Mouse (Mus musculus) bone marrow, adult 2 months (tissue): ENCODE measurements around the gene Ifit2. TPM values are rescaled to one million over a fixed set of nuclear protein-coding genes. Genes with fewer than 3 reads are reported as not detected.

ENCODE experiments used
- H3K27ac ChIP-seq: fragments of 200-500 bp; 2 replicates; pipeline ENCODE4 v1.5.1; 2012; ENCODE audit warnings: low read depth, mild to moderate bottlenecking, control low read depth, inconsistent platforms, low read length; ENCODE audit not compliant: control insufficient read depth, poor library complexity, insufficient read depth
- H3K4me1 ChIP-seq: fragments of 200-500 bp; 2 replicates; pipeline ENCODE4 v1.6.1; 2011; ENCODE audit warnings: low read length; ENCODE audit not compliant: control insufficient read depth, insufficient read depth
- H3K4me3 ChIP-seq: fragments of 200-500 bp; replicated peaks from 2 replicates; pipeline ENCODE3; 2011; ENCODE audit warnings: mild to moderate bottlenecking, low read depth, low read length, control low read depth; ENCODE audit not compliant: control insufficient read depth
- CTCF ChIP-seq: fragments of 200-500 bp; IDR thresholded peaks from 2 replicates; pipeline ENCODE4 v1.5.1; 2011; ENCODE audit warnings: low read length, control low read depth; ENCODE audit not compliant: control insufficient read depth, insufficient read depth
- POLR2A ChIP-seq: fragments of 200-500 bp; IDR thresholded peaks from 2 replicates; pipeline ENCODE4 v1.6.1; 2011; ENCODE audit warnings: low read depth, mild to moderate bottlenecking, control low read depth, low read length, borderline replicate concordance; ENCODE audit not compliant: control insufficient read depth
- WGBS: fragments of 180-500 bp; shearing (Covaris S2); methylation state at CpG from one replicate; pipeline ENCODE4 v1.1.7; 2018; 5-methylcytosine and 5-hydroxymethylcytosine counted together
- polyA plus RNA-seq: library from polyadenylated mRNA; stranded (reverse); fragments of >200 nt; gene quantifications from 2 replicates; pipeline ENCODE4 v1.2.4, GENCODE M21; 2011; ENCODE audit warnings: low replicate concordance; ENCODE audit not compliant: missing spikeins, insufficient read depth, insufficient read length

Gene Ifit2
- polyA plus RNA-seq, 1 experiment = 3.7 TPM

GRCm38 (mm10) chr19:34623781-34624180 is 73.3 kb downstream of the Ifit2 start:
- Histone ChIP-seq H3K27ac (no peak overlapping the region), H3K4me1 (peaks cover 2% of the 10 kb centered on the region; the same call in 1 of the 2 replicates), H3K4me3 (no peak overlapping the region)
- TF ChIP-seq POLR2A (no peak), CTCF (no peak)
- WGBS = 89% methylated on average over 6 of the region's 6 CpGs

- TF ChIP-seq CTCF = no peak
- no peak for TF ChIP-seq POLR2A
- H3K4me3 ChIP-seq = no peak overlapping the region
- H3K4me1 ChIP-seq = peaks cover 2% of the 10 kb centered on the region; the same call in 1 of the 2 replicates
- WGBS = 27% methylated on average over 4 of the region's 4 CpGs
- peak overlapping the region; percentile 40 for H3K27ac ChIP-seq
Measured at GRCm38 (mm10) chr19:34624663-34625062, 74.2 kb downstream of the Ifit2 start.

Other genes starting within 250 kb of the Ifit2 start
- not detected in 2 replicates for gene Ch25h, start 75.5 kb upstream of the Ifit2 start, polyA plus RNA-seq
- 4.8 and 14.6 TPM in 2 replicates for gene Lipa, start 23.2 kb upstream of the Ifit2 start, polyA plus RNA-seq
- 10.9 and 11.4 TPM in 2 replicates for gene Ifit3, start 32.8 kb downstream of the Ifit2 start, polyA plus RNA-seq
- gene Ifit1bl1, start 51.3 kb downstream of the Ifit2 start, polyA plus RNA-seq = 0.47 and 0.77 TPM in 2 replicates
- 2.3 and 4.4 TPM in 2 replicates for gene Ifit3b, start 57.3 kb downstream of the Ifit2 start, polyA plus RNA-seq
- gene Ifit1bl2, start 90.0 kb downstream of the Ifit2 start, polyA plus RNA-seq = 0.47 and 1.7 TPM in 2 replicates
- gene Ifit1, start 90.2 kb downstream of the Ifit2 start, polyA plus RNA-seq = 10.6 and 11.2 TPM in 2 replicates
- gene Slc16a12, start 196.6 kb downstream of the Ifit2 start, polyA plus RNA-seq = not detected in 2 replicates